In genomic region chr5:118501624-118502023, GRCm38 (mm10) we compare ENCODE assay signal across 17 mouse cellular contexts.
"Had no signal": no experiment of that assay in that cellular context is flagged by ENCODE, and none has a peak within 500 bp of the region (broad histone marks: within the 10 kb centered on the region; RNA-seq: fewer than 3 reads in every experiment).

No protein-coding gene starts in this region.

- H3K36me3 ChIP-seq: limb, embryonic 12.5 days; limb, embryonic 15.5 days; lung, embryonic 15.5 days had no signal

- H3K27me3 ChIP-seq: limb, embryonic 12.5 days; limb, embryonic 15.5 days; lung, embryonic 15.5 days had no signal

- H3K9me3 ChIP-seq: limb, embryonic 12.5 days; limb, embryonic 15.5 days; lung, embryonic 15.5 days had no signal

- H3K4me3 ChIP-seq: limb, embryonic 12.5 days; limb, embryonic 15.5 days; lung, embryonic 15.5 days had no signal

- H3K9ac ChIP-seq: limb, embryonic 12.5 days; limb, embryonic 15.5 days; liver, embryonic 14.5 days; lung, embryonic 15.5 days had no signal

- DNase-seq: kidney, adult 18-20 months; kidney, adult 9 months; kidney, postnatal 14 days; kidney, postnatal 4 days; left cerebral cortex, postnatal 4 days; lung, postnatal 10 days; lung, postnatal 36 days; midbrain, embryonic 14.5 days; thymus, adult 2 months; thymus, postnatal 14 days; thymus, postnatal 4 days had no signal

- H3K4me2 ChIP-seq: limb, embryonic 12.5 days; limb, embryonic 15.5 days; lung, embryonic 15.5 days; midbrain, embryonic 11.5 days had no signal

- H3K27ac ChIP-seq: limb, embryonic 12.5 days; limb, embryonic 15.5 days; liver, embryonic 14.5 days; lung, embryonic 15.5 days; stomach, postnatal 0 days had no signal
